Mouse (Mus musculus) limb, embryonic 11.5 days (tissue): ENCODE results near the gene Lats2. TPM values are rescaled to one million over a fixed set of nuclear protein-coding genes. Genes with fewer than 3 reads are reported as not detected.
"Not testable (repeated sequence)": the region's sequence is repeated elsewhere in the genome, so short reads cannot be mapped to it uniquely, and the experiment has no call there.

Experiments
- ATAC-seq: fragments of 200-750 bp; cut with Nextera tagmentation; 2 replicates; pipeline ENCODE4 v1.8.0; 2017; ENCODE audit warnings: low read depth; ENCODE audit not compliant: insufficient number of reproducible peaks, low FRiP score, low TSS enrichment
- DNase-seq: peaks from one replicate; pipeline ENCODE4 v3.0.0-alpha.2; 2015; ENCODE audit warnings: low spot score
- H3K27ac ChIP-seq: fragments of 300-500 bp; sonication (generic); replicated peaks from 2 replicates; pipeline ENCODE4 v1.5.1; 2014; ENCODE audit warnings: low read depth, mild to moderate bottlenecking, low read length
- H3K27me3 ChIP-seq: fragments of 300-500 bp; sonication (generic); 2 replicates; pipeline ENCODE4 v1.6.1; 2014; ENCODE audit warnings: mild to moderate bottlenecking, low read length, mixed read lengths; ENCODE audit not compliant: control insufficient read depth, insufficient read depth
- H3K36me3 ChIP-seq: fragments of 300-500 bp; sonication (generic); 2 replicates; pipeline ENCODE4 v1.6.1; 2014; ENCODE audit warnings: mild to moderate bottlenecking, low read length, moderate library complexity, mixed read lengths; ENCODE audit not compliant: control insufficient read depth, insufficient read depth
- H3K4me1 ChIP-seq: fragments of 300-500 bp; sonication (generic); 2 replicates; pipeline ENCODE4 v1.6.1; 2014; ENCODE audit warnings: low read length, mixed read lengths; ENCODE audit not compliant: control insufficient read depth, insufficient read depth
- H3K4me2 ChIP-seq: fragments of 300-500 bp; sonication (generic); 2 replicates; pipeline ENCODE4 v1.6.1; 2014; ENCODE audit warnings: low read depth, mild to moderate bottlenecking, moderate library complexity; ENCODE audit not compliant: severe bottlenecking
- H3K4me3 ChIP-seq: fragments of 300-500 bp; sonication (generic); 2 replicates; pipeline ENCODE4 v1.5.1; 2014; ENCODE audit warnings: low read depth, low read length
- H3K9ac ChIP-seq: fragments of 300-500 bp; sonication (generic); 2 replicates; pipeline ENCODE4 v1.6.1; 2014; ENCODE audit warnings: mild to moderate bottlenecking, low read length
- H3K9me3 ChIP-seq: fragments of 300-500 bp; sonication (generic); 2 replicates; pipeline ENCODE4 v1.6.1; 2016; ENCODE audit warnings: low read length; ENCODE audit not compliant: control insufficient read depth
- WGBS: fragments of 180-500 bp; shearing (Covaris S2); extraction: QIAGEN DNeasy Blood & Tissue Kit; methylation state at CpG from one replicate; pipeline ENCODE4 v1.1.7; 2014; 5-methylcytosine and 5-hydroxymethylcytosine counted together
- polyA plus RNA-seq: library from polyadenylated mRNA; unstranded; fragments of >200 nt; fragmentation: Nextera tagmentation; extraction: Ambion mirVana; gene quantifications from 2 replicates; pipeline ENCODE4 v1.2.1, GENCODE M21; 2014

Lats2 gene
- polyA plus RNA-seq, 1 experiment from 2014 or later, result 19.4 TPM

GRCm38 (mm10) chr14:57699016-57699415 lies 59.2 kb downstream of the Lats2 start:
- 88% methylated on average over 10 of the region's 10 CpGs for WGBS
- H3K4me3 ChIP-seq, result no peak overlapping the region

DNA sequence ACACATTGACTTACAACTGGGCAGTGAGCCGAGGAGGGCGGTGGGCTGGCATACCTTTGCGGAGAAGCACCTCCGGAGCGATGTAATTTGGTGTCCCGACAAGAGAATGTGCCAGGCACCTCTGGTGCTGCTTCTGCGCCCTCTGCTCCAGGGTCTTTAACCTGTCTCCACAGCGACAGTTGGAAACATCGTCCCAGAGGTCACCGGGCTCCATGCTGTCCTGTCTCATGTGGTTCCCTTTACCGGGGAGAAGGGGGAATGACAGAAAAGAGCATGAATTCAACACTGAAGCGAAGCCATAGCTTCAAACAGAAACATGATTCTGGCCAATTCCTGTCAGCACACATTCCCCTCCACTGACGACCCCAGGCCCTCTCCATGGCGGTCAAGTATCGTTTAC lies 62.1 kb downstream of the Lats2 start:
- 90% methylated on average over 15 of the region's 15 CpGs for WGBS
- H3K27ac ChIP-seq, result no peak overlapping the region
- peaks cover 23% of the 10 kb centered on the region for H3K36me3 ChIP-seq
- no peak overlapping the region for H3K4me2 ChIP-seq
- ATAC-seq (no peak), DNase-seq (no peak)
- H3K9ac ChIP-seq, result no peak overlapping the region
- H3K9me3 ChIP-seq, result no peaks in the 10 kb centered on the region
- H3K4me1 ChIP-seq, result no peaks in the 10 kb centered on the region
- H3K27me3 ChIP-seq, result no peaks in the 10 kb centered on the region
- no peak overlapping the region for H3K4me3 ChIP-seq

More at GRCm38 (mm10) chr14:57699016-57699415, 59.2 kb downstream of the Lats2 start:
- DNase-seq (no peak), ATAC-seq (no peak)
- no peak overlapping the region for H3K27ac ChIP-seq
- H3K27me3 ChIP-seq, result no peaks in the 10 kb centered on the region
- H3K4me2 ChIP-seq, result no peak overlapping the region
- peaks cover 20% of the 10 kb centered on the region for H3K36me3 ChIP-seq
- H3K9ac ChIP-seq, result no peak overlapping the region
- H3K4me1 ChIP-seq, result no peaks in the 10 kb centered on the region
- H3K9me3 ChIP-seq, result no peaks in the 10 kb centered on the region

DNA sequence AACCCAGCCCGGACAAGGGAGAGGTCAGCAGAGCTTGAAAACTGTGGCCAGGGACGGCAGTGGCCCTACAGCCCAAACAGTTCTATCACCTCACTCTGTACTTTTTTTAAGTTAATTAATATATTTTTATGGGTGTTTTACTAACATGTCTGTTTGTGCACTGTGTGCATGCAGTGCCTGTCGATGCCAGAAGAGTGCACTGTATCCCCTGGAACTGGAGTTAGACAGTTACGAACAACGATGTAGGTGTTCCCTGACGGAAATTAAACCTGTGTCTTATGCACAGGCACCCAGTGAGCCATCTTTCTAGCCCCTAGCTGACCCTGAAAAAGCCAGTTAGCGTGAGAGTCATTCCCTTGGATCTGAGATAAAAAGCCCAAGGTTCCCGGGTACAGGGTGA lies 62.6 kb downstream of the Lats2 start:
- no peak overlapping the region for H3K4me3 ChIP-seq
- no peak overlapping the region for H3K4me2 ChIP-seq
- no peaks in the 10 kb centered on the region for H3K9me3 ChIP-seq
- DNase-seq (no peak), ATAC-seq (no peak)
- H3K36me3 ChIP-seq, result peaks cover 23% of the 10 kb centered on the region
- no peaks in the 10 kb centered on the region for H3K4me1 ChIP-seq
- no peaks in the 10 kb centered on the region for H3K27me3 ChIP-seq
- 94% methylated on average over 8 of the region's 8 CpGs for WGBS
- H3K27ac ChIP-seq, result no peak overlapping the region
- no peak overlapping the region for H3K9ac ChIP-seq

GRCm38 (mm10) chr14:57694246-57694645 lies 63.9 kb downstream of the Lats2 start:
- DNase-seq (no peak), ATAC-seq (no peak)
- H3K9ac ChIP-seq, result no peak overlapping the region
- H3K9me3 ChIP-seq, result no peaks in the 10 kb centered on the region
- no peaks in the 10 kb centered on the region for H3K4me1 ChIP-seq
- no peak overlapping the region for H3K4me2 ChIP-seq
- H3K4me3 ChIP-seq, result no peak overlapping the region
- H3K27ac ChIP-seq, result no peak overlapping the region
- H3K36me3 ChIP-seq, result peaks cover 16% of the 10 kb centered on the region
- WGBS, result 78% methylated on average over 16 of the region's 16 CpGs
- H3K27me3 ChIP-seq, result no peaks in the 10 kb centered on the region

GRCm38 (mm10) chr14:57692517-57693130 lies 65.6 kb downstream of the Lats2 start:
- no peak for DNase-seq
- WGBS, result 94% methylated on average over 17 of the region's 17 CpGs
- Histone ChIP-seq H3K9ac (no peak overlapping the region), H3K27ac (no peak overlapping the region), H3K4me3 (no peak overlapping the region), H3K4me1 (no peaks in the 10 kb centered on the region), H3K36me3 (peaks cover 16% of the 10 kb centered on the region), H3K4me2 (no peak overlapping the region), H3K9me3 (no peaks in the 10 kb centered on the region), H3K27me3 (no peaks in the 10 kb centered on the region)
- no peak for ATAC-seq

GRCm38 (mm10) chr14:57691316-57691715 lies 66.9 kb downstream of the Lats2 start:
- Histone ChIP-seq H3K9me3 (no peaks in the 10 kb centered on the region), H3K4me3 (no peak overlapping the region), H3K9ac (no peak overlapping the region), H3K27ac (no peak overlapping the region), H3K36me3 (peaks cover 16% of the 10 kb centered on the region), H3K27me3 (no peaks in the 10 kb centered on the region), H3K4me1 (no peaks in the 10 kb centered on the region), H3K4me2 (no peak overlapping the region)
- no peak for DNase-seq
- no peak for ATAC-seq
- 96% methylated on average over 24 of the region's 24 CpGs for WGBS

GRCm38 (mm10) chr14:57690681-57691080 lies 67.5 kb downstream of the Lats2 start:
- 95% methylated on average over 8 of the region's 8 CpGs for WGBS
- H3K4me3 ChIP-seq, result no peak overlapping the region
- no peak for ATAC-seq

DNA sequence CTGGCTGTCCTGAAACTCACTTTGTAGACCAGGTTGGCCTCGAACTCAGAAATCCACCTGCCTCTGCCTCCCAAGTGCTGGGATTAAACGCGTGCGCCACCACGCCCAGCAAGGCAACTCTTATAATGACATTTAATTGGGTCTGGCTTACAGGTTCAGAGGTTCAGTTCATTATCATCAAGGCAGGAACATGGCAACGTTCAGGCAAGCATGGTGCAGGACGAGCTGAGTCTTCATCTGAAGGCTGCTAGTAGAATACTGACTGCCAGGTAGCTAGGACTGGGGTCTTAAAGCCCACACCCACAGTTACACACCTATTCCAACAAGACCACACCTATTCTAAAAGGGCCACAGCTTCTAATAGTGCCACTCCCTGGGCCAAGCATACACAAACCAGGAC lies 70.1 kb downstream of the Lats2 start:
- not testable (repeated sequence) for H3K4me3 ChIP-seq, ATAC-seq, H3K4me1 ChIP-seq, H3K27me3 ChIP-seq, DNase-seq, H3K4me2 ChIP-seq, H3K27ac ChIP-seq, H3K9me3 ChIP-seq, H3K36me3 ChIP-seq, H3K9ac ChIP-seq
- WGBS, result 89% methylated on average over 7 of the region's 7 CpGs

More at GRCm38 (mm10) chr14:57690681-57691080, 67.5 kb downstream of the Lats2 start:
- Histone ChIP-seq H3K9me3 (no peaks in the 10 kb centered on the region), H3K4me1 (no peaks in the 10 kb centered on the region), H3K27me3 (no peaks in the 10 kb centered on the region), H3K4me2 (no peak overlapping the region), H3K9ac (no peak overlapping the region), H3K27ac (no peak overlapping the region), H3K36me3 (peaks cover 11% of the 10 kb centered on the region)
- DNase-seq, result no peak

- 84% methylated on average over 5 of the region's 5 CpGs for WGBS
- no peak for DNase-seq
- no peaks in the 10 kb centered on the region for H3K4me1 ChIP-seq
- no peak overlapping the region for H3K4me3 ChIP-seq
- H3K9me3 ChIP-seq, result no peaks in the 10 kb centered on the region
- H3K9ac ChIP-seq, result no peak overlapping the region
- peaks cover 5% of the 10 kb centered on the region for H3K36me3 ChIP-seq
- H3K27me3 ChIP-seq, result no peaks in the 10 kb centered on the region
- no peak overlapping the region for H3K4me2 ChIP-seq
- H3K27ac ChIP-seq, result no peak overlapping the region
- no peak for ATAC-seq
These were observed 70.7 kb downstream of the Lats2 start for GRCm38 (mm10) chr14:57687441-57687840.
